In the genomic region with DNA sequence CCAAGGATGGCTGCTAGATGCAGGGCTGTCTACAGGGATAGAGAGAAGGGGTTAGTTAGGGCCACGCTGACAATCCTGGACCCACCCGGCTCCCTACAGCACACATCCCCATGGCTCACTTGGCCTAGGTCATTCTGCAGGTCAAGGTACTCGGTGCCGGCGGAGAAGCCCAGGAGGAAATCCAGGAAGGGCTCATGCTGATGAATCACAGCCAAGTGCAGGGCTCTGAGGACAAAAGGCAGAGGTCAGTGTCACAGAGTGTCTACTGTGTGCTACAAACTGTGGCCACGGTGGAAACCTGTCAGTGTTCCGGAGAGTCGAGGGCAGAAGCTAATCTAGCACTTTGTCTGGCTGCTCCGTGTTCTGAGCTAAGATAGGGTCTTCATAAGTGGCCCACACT, we compare ENCODE assay signal across 29 mouse cellular contexts. TPM values are rescaled to one million over a fixed set of nuclear protein-coding genes. Genes with fewer than 3 reads are reported as not detected.
DNase-seq lines count a peak whose midpoint lies in the region; ATAC-seq and TF ChIP-seq lines count a peak whose summit lies in the region.
"Had no signal": no experiment of that assay in that cellular context is flagged by ENCODE, and none has a peak within 500 bp of the region (broad histone marks: within the 10 kb centered on the region; RNA-seq: fewer than 3 reads in every experiment).

No protein-coding gene starts in this region.

- ATAC-seq in liver, embryonic 11.5 days (replicated peaks; ENCODE audit: low FRiP score), result no peak
- ATAC-seq: forebrain, embryonic 15.5 days; hindbrain, embryonic 16.5 days; intestine, embryonic 15.5 days; Patski had no signal

- peaks cover 2% of the 10 kb centered on the region for H3K36me3 ChIP-seq in kidney, adult 2 months (ENCODE audit: control insufficient read depth, insufficient read depth, low read length)
- H3K36me3 ChIP-seq in liver, adult 2 months (ENCODE audit: control insufficient read depth, insufficient read depth, low read length), result peaks cover 3% of the 10 kb centered on the region; the same call in 1 of the 2 replicates
- H3K36me3 ChIP-seq in liver, embryonic 11.5 days (ENCODE audit: control insufficient read depth, insufficient read depth, low read length), result peaks cover 17% of the 10 kb centered on the region

- no peak overlapping the region for H3K4me3 ChIP-seq in kidney, adult 2 months (ENCODE audit: insufficient read depth, low read depth, low read length)
- no peak overlapping the region for H3K4me3 ChIP-seq in liver, adult 2 months (ENCODE audit: insufficient read depth, low read depth, low read length)
- no peak overlapping the region for H3K4me3 ChIP-seq in liver, embryonic 11.5 days (ENCODE audit: low read depth, low read length)
- H3K4me3 ChIP-seq: embryonic facial prominence, embryonic 12.5 days; embryonic facial prominence, embryonic 15.5 days; forebrain, embryonic 12.5 days; forebrain, embryonic 15.5 days; heart, embryonic 12.5 days; heart, embryonic 15.5 days; hindbrain, embryonic 10.5 days; hindbrain, embryonic 13.5 days; intestine, embryonic 15.5 days had no signal

- no peak overlapping the region for H3K9ac ChIP-seq in liver, adult 2 months (ENCODE audit: low read depth, low read length)
- no peak overlapping the region for H3K9ac ChIP-seq in liver, embryonic 11.5 days (ENCODE audit: low read depth, low read length)
- H3K9ac ChIP-seq: embryonic facial prominence, embryonic 12.5 days; embryonic facial prominence, embryonic 15.5 days; forebrain, embryonic 12.5 days; forebrain, embryonic 15.5 days; heart, embryonic 12.5 days; heart, embryonic 15.5 days; intestine, embryonic 15.5 days had no signal

- H3K27ac ChIP-seq in kidney, adult 2 months (ENCODE audit: insufficient read depth, low read depth, low read length), result no peak overlapping the region
- H3K27ac ChIP-seq in liver, adult 2 months (replicated peaks; ENCODE audit: insufficient read depth, low read depth, low read length), result no peak overlapping the region
- H3K27ac ChIP-seq in liver, embryonic 11.5 days (ENCODE audit: low read depth, low read length), result no peak overlapping the region
- H3K27ac ChIP-seq: embryonic facial prominence, embryonic 12.5 days; embryonic facial prominence, embryonic 15.5 days; forebrain, embryonic 12.5 days; forebrain, embryonic 15.5 days; heart, embryonic 15.5 days; hindbrain, embryonic 10.5 days; hindbrain, embryonic 13.5 days; intestine, embryonic 15.5 days had no signal

- 67% methylated on average over 9 of the region's 9 CpGs for WGBS in kidney, adult 2 months
- 22% methylated on average over 9 of the region's 9 CpGs for WGBS in liver, adult 2 months
- WGBS in liver, embryonic 11.5 days, result 93% methylated on average over 9 of the region's 9 CpGs

- no peak overlapping the region for H3K4me2 ChIP-seq in liver, embryonic 11.5 days
- H3K4me2 ChIP-seq: embryonic facial prominence, embryonic 12.5 days; embryonic facial prominence, embryonic 15.5 days; forebrain, embryonic 12.5 days; forebrain, embryonic 15.5 days; heart, embryonic 12.5 days; heart, embryonic 15.5 days; hindbrain, embryonic 13.5 days; intestine, embryonic 15.5 days had no signal

- H3K9me3 ChIP-seq in liver, embryonic 11.5 days (ENCODE audit: control insufficient read depth, low read length), result no peaks in the 10 kb centered on the region
- H3K9me3 ChIP-seq: embryonic facial prominence, embryonic 12.5 days; embryonic facial prominence, embryonic 15.5 days; forebrain, embryonic 12.5 days; forebrain, embryonic 15.5 days; G1E; heart, embryonic 12.5 days; heart, embryonic 15.5 days; hindbrain, embryonic 10.5 days; hindbrain, embryonic 13.5 days; intestine, embryonic 15.5 days had no signal

- TF ChIP-seq CTCF in kidney, adult 2 months (conservative IDR thresholded peaks at IDR 0.05; ENCODE audit: insufficient read depth, insufficient read length, low read depth, low read length), result no peak
- no peak for TF ChIP-seq CTCF in liver, adult 2 months (IDR thresholded peaks at IDR 0.05; ENCODE audit: low read depth, low read length)

- H3K79me2 ChIP-seq in liver, adult 2 months (ENCODE audit: control insufficient read depth, insufficient read depth, low read length), result peaks cover 18% of the 10 kb centered on the region; the same call in 1 of the 2 replicates

- TF ChIP-seq POLR2A in kidney, adult 2 months (IDR thresholded peaks at IDR 0.05; ENCODE audit: low read depth, low read length), result no peak
- no peak for TF ChIP-seq POLR2A in liver, adult 2 months (IDR thresholded peaks at IDR 0.05; ENCODE audit: extremely low read depth, insufficient read depth, low read length)

- peaks cover 5% of the 10 kb centered on the region; the same call in 1 of the 2 replicates for H3K4me1 ChIP-seq in kidney, adult 2 months (ENCODE audit: control insufficient read depth, insufficient read depth, low read length)
- peaks cover 5% of the 10 kb centered on the region for H3K4me1 ChIP-seq in liver, adult 2 months (ENCODE audit: control insufficient read depth, insufficient read depth, low read length)
- peaks cover 12% of the 10 kb centered on the region for H3K4me1 ChIP-seq in liver, embryonic 11.5 days (replicated peaks; ENCODE audit: control insufficient read depth, insufficient read depth, low read length)

- peak; percentile 60 to 79 for DNase-seq in adrenal gland, adult (ENCODE audit: inconsistent age in 2 of 2, low spot score in 1 of 2)
- DNase-seq in adrenal gland, postnatal 4 days (ENCODE audit: low spot score in 2 of 2), result no peak
- peak; percentile 36 for DNase-seq in adrenal gland, postnatal 14 days
- no peak for DNase-seq in adrenal gland, postnatal 10 days
- DNase-seq in kidney, adult 2 months, result peak; percentile 58
- no peak for DNase-seq in kidney, postnatal 14 days
- peak; percentile 82 for DNase-seq in liver, adult 2 months (ENCODE audit: extremely low read depth, low read depth, low spot score)
- no peak for DNase-seq in liver, embryonic 11.5 days (ENCODE audit: low spot score)
- DNase-seq: cerebellum, adult 18-20 months; cerebellum, adult 9-10 months; cerebellum, postnatal 14 days; gastrocnemius, postnatal 25 days; heart, adult 18-20 months; heart, postnatal 10 days; heart, postnatal 36 days had no signal

- no peaks in the 10 kb centered on the region for H3K27me3 ChIP-seq in kidney, adult 2 months (replicated peaks; ENCODE audit: control insufficient read depth, insufficient read depth, low read length)
- no peaks in the 10 kb centered on the region for H3K27me3 ChIP-seq in liver, adult 2 months (ENCODE audit: control insufficient read depth, insufficient read depth, low read length)
- H3K27me3 ChIP-seq in liver, embryonic 11.5 days (replicated peaks; ENCODE audit: control insufficient read depth, insufficient read depth, low read length), result no peaks in the 10 kb centered on the region
- H3K27me3 ChIP-seq: embryonic facial prominence, embryonic 15.5 days; forebrain, embryonic 15.5 days; intestine, embryonic 15.5 days; Patski had no signal

RNA-seq across cellular contexts. Expression of gene Sirt2, which starts 4.6 kb away (rescaled TPM):
- total RNA-seq in adrenal gland, postnatal 4 days (2021), result 10 to 100 TPM; 62.8 to 66.2 TPM
- total RNA-seq in adrenal gland, postnatal 14 days (2021), result 66.5 and 78.3 TPM in 2 replicates
- total RNA-seq in adrenal gland, postnatal 10 days (2021), result 10 to 100 TPM; 68.8 to 74.9 TPM
- 99.8 and 103 TPM in 2 replicates for polyA plus RNA-seq in kidney, adult 2 months (2012; rRNA removed)
- 15.1 and 21.4 TPM in 2 replicates for total RNA-seq in liver, adult 2 months (2014; rRNA removed)
- 52.9 and 56.7 TPM in 2 replicates for polyA plus RNA-seq in liver, adult 2 months (2012; rRNA removed)
- 41.0 and 41.9 TPM in 2 replicates for polyA plus RNA-seq in liver, embryonic 11.5 days (2014; fragmentation: Nextera tagmentation; extraction: Ambion mirVana)

RNA-seq across cellular contexts. Expression of gene Nfkbib, which starts 5.4 kb away (rescaled TPM):
- 10 to 100 TPM; 24.6 to 27.3 TPM for total RNA-seq in adrenal gland, postnatal 4 days (2021)
- 38.5 and 43.0 TPM in 2 replicates for total RNA-seq in adrenal gland, postnatal 14 days (2021)
- total RNA-seq in adrenal gland, postnatal 10 days (2021), result 10 to 100 TPM; 25.1 to 25.3 TPM
- 37.9 and 41.6 TPM in 2 replicates for polyA plus RNA-seq in kidney, adult 2 months (2012; rRNA removed)
- 6.1 and 7.3 TPM in 2 replicates for total RNA-seq in liver, adult 2 months (2014; rRNA removed)
- 39.9 and 46.3 TPM in 2 replicates for polyA plus RNA-seq in liver, adult 2 months (2012; rRNA removed)
- 61.4 and 61.8 TPM in 2 replicates for polyA plus RNA-seq in liver, embryonic 11.5 days (2014; fragmentation: Nextera tagmentation; extraction: Ambion mirVana)

RNA-seq across cellular contexts. Expression of gene Ccer2, which starts 5.9 kb away (rescaled TPM):
- total RNA-seq in adrenal gland, postnatal 4 days (2021), result not detected
- total RNA-seq in adrenal gland, postnatal 14 days (2021), result not detected in 2 replicates
- not detected for total RNA-seq in adrenal gland, postnatal 10 days (2021)
- polyA plus RNA-seq in kidney, adult 2 months (2012; rRNA removed), result not detected in 2 replicates
- total RNA-seq in liver, adult 2 months (2014; rRNA removed), result not detected in 2 replicates
- not detected in 2 replicates for polyA plus RNA-seq in liver, adult 2 months (2012; rRNA removed)
- not detected in 2 replicates for polyA plus RNA-seq in liver, embryonic 11.5 days (2014; fragmentation: Nextera tagmentation; extraction: Ambion mirVana)
- total RNA-seq: G1E; gastrocnemius, adult 8-10 months; gastrocnemius, postnatal 25 days; heart, adult 18-20 months; heart, postnatal 10 days; heart, postnatal 36 days had no signal
- polyA plus RNA-seq: forebrain, embryonic 12.5 days; G1E; gonadal fat pad, adult 2 months; heart, embryonic 12.5 days; heart, embryonic 15.5 days; intestine, embryonic 15.5 days; Patski had no signal

RNA-seq across cellular contexts. Expression of gene Sars2, which starts 20.1 kb away (rescaled TPM):
- 10 to 100 TPM; 25.0 to 27.0 TPM for total RNA-seq in adrenal gland, postnatal 4 days (2021)
- 17.6 and 18.9 TPM in 2 replicates for total RNA-seq in adrenal gland, postnatal 14 days (2021)
- 10 to 100 TPM; 17.5 to 23.7 TPM for total RNA-seq in adrenal gland, postnatal 10 days (2021)
- polyA plus RNA-seq in kidney, adult 2 months (2012; rRNA removed), result 19.4 and 22.9 TPM in 2 replicates
- total RNA-seq in liver, adult 2 months (2014; rRNA removed), result 4.6 and 6.4 TPM in 2 replicates
- polyA plus RNA-seq in liver, adult 2 months (2012; rRNA removed), result 21.9 and 25.3 TPM in 2 replicates
- 31.3 and 35.3 TPM in 2 replicates for polyA plus RNA-seq in liver, embryonic 11.5 days (2014; fragmentation: Nextera tagmentation; extraction: Ambion mirVana)

RNA-seq across cellular contexts. Expression of gene Mrps12, which starts 20.3 kb away (rescaled TPM):
- total RNA-seq in adrenal gland, postnatal 4 days (2021), result 10 to 100 TPM; 59.7 to 63.5 TPM
- 82.1 and 82.9 TPM in 2 replicates for total RNA-seq in adrenal gland, postnatal 14 days (2021)
- total RNA-seq in adrenal gland, postnatal 10 days (2021), result 10 to 100 TPM; 63.8 to 72.4 TPM
- 79.8 and 96.7 TPM in 2 replicates for polyA plus RNA-seq in kidney, adult 2 months (2012; rRNA removed)
- total RNA-seq in liver, adult 2 months (2014; rRNA removed), result 66.0 and 70.3 TPM in 2 replicates
- 98.0 and 103 TPM in 2 replicates for polyA plus RNA-seq in liver, adult 2 months (2012; rRNA removed)
- 172 and 180 TPM in 2 replicates for polyA plus RNA-seq in liver, embryonic 11.5 days (2014; fragmentation: Nextera tagmentation; extraction: Ambion mirVana)

Comparison
In these comparisons a context has a peak if more than half of its experiments do, and no peak if none do; other contexts are left out.
1. DNase-seq: peak in adrenal gland, adult (2 of 2), adrenal gland, postnatal 14 days (single experiment), kidney, adult 2 months (single experiment) and liver, adult 2 months (single experiment); none in adrenal gland, postnatal 4 days (0 of 2), adrenal gland, postnatal 10 days (single experiment), kidney, postnatal 14 days (single experiment) and liver, embryonic 11.5 days (single experiment).